Mouse (Mus musculus): ENCODE measurements at regions not wholly inside any gene's neighbourhood (a gene's known extent, or its start where the extent isn't known, plus 50 kb on each side); places are given as distances from the start of the nearest gene placed in this dataset.

DNA sequence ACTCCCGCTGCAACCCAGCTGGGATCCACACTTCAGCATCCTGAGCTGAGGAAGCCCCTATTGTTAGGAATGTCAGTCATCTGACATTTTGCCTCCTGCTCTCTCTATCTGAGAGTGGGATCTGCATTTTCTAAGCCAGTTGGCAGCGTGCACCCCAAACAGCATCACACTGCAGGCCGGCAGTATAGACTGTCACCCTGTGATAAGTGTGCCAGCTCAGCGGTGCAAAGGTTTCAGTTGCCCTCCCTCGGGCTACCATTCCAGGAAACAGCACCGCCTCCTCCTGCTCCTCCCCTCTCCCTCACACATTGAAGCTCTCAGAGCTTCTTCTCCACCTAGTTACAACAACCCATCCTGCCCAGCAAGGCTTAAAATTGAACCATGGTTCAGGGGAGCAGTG lies 194.5 kb downstream of the Lmo4 start:
- DNase-seq = no peak

GRCm38 (mm10) chr3:144007111-144007619 lies 197.9 kb downstream of the Lmo4 start:
- no peak for DNase-seq

DNA sequence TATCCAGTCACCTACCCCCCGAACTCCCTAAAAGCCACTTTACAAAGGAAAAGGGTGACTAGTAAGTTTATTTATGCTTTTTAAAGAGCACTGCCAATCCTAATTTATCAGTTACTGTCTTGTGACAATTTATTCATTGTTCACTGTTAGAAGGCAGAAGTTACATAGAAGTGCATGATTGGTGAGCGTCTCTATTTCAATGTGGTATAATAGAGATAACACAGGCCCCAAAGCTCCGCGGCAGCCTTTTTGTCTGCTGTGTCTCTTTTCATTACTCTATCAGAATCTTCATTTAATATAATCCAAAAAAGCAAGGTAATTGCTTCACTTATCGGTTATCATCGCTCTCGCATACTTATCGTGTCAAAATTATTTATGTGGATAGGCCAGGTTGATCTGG lies 207.1 kb downstream of the Lmo4 start:
- DNase-seq = no peak

DNA sequence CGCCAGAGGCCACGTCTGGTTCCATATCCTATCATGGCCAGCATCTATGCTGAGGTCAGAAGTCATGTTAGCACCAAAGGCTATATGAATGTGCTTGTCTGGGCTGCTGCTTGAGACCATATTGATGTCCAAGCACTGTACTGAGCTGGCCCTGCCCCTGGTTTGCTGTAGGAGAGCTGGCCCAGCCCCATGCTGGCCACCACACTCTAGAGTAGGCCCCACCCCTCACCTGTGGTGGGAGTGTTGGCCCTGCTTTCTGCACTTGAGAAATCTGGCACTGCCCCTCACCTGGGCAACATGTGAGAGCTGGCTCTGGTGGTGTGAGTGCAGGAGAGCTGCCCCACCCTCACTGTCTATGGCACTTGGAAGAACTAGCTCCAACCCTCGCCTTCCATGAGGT lies 210.0 kb downstream of the Lmo4 start:
- no peak for DNase-seq

GRCm38 (mm10) chr3:143988991-143989390 lies 216.0 kb downstream of the Lmo4 start:
- no peak for DNase-seq

- DNase-seq = no peak
These were observed 217.0 kb downstream of the Lmo4 start for GRCm38 (mm10) chr3:143988037-143988436.

DNA sequence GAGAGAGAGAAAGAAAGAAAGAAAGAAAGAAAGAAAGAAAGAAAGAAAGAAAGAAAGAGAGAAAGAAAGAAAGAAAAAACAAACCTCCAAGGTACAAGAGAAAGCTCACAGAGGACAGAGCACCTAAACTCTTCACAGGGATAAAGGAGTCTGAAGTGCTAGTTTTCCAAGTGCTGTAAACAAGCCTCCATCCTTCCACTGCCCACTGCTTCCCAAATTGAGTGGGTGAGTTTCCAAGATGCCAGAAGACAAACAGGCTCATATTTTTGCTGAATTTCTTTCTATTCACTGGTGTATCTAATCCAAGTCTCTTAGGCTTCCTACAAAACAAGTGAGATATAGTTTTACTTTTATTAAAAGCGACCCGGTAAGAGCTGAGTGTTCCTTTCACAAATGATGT lies 218.2 kb downstream of the Lmo4 start:
- DNase-seq = no peak

- no peak for DNase-seq
These were observed 218.9 kb downstream of the Lmo4 start for GRCm38 (mm10) chr3:143986200-143986506.

- no peak for DNase-seq
These were observed 219.4 kb downstream of the Lmo4 start for GRCm38 (mm10) chr3:143985349-143986199.

DNA sequence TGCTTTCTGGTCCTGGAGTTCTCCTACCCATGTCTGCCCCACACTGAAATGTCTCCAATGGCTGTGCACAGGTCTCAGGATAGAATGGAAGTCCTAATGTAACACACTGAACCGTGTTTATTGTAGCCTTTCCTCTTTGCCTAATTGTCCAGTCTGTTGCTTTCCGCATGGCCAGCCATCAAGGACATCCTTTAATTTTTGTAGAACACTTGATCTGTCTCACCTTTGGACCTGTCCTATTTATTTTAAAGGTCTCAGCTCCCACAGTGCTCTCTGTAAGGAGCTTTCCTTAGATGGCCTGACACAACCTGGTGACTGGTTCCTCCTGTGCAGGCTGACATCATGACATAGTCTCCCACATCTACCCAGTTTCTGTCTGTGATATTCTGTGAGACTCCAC lies 226.3 kb downstream of the Lmo4 start:
- no peak for DNase-seq

GRCm38 (mm10) chr3:143977886-143978447 lies 227.1 kb downstream of the Lmo4 start:
- no peak for DNase-seq

- no peak for DNase-seq
These were observed 231.4 kb downstream of the Lmo4 start for GRCm38 (mm10) chr3:143973582-143973981.

- no peak for DNase-seq
These were observed 232.7 kb downstream of the Lmo4 start for GRCm38 (mm10) chr3:143972351-143972750.

DNA sequence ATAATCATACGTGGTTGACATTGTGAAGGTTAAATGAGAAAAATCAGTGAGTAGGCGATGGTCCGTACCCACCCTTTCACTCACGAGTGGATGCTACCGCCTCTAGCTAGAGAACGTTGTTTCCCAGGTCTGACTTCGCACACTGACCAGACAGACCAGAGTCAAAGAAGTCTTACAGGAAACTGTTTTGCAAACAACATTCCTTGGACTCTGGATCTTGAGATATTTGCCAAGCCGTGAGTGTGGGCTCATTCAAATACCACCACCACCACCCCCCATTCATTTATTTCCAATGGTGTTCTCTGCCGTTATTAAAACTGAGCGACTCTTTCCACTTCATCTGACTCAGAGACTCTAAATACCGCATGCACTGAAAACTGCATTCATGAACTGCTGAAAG lies 234.2 kb downstream of the Lmo4 start:
- DNase-seq = no peak

DNA sequence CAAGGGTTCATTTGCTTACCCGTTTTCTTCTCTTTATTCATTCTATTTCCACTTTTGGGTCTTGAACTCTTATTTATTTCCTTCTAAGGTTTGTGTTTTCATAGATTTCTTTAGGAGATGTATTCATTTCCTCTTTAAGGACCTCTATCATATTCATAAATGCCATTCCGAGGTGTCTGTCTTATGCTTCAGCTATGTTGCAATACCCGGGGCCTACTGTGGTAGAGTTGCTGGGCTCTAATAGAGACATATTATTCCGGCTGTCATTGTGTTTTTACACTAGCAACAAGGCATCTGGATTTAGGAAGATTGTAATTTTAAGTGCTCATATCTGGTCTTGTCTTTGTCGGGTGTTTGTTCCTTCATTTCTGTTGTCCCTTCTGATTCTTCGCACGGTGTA lies 249.5 kb downstream of the Lmo4 start:
- no peak for DNase-seq

DNA sequence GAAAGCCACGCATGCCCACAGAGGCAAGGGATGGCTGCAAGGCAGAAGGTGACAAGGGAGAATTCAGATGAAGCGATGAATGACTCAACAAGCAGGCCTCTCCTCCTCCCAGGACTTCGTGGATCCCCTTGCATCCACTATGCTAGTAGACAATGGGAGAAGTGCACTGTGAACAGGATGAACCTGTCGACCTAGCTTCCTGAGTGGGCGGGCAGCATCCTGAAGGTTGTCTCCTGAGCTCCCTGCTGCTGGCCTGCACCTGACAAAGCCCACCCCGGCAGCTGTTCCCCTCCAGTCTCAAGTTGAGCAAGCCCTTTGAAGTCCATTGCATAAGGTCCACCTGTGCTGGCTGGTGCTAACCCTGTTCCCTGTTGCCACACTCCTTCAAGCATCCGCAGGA lies 250.2 kb downstream of the Lmo4 start:
- DNase-seq = no peak

DNA sequence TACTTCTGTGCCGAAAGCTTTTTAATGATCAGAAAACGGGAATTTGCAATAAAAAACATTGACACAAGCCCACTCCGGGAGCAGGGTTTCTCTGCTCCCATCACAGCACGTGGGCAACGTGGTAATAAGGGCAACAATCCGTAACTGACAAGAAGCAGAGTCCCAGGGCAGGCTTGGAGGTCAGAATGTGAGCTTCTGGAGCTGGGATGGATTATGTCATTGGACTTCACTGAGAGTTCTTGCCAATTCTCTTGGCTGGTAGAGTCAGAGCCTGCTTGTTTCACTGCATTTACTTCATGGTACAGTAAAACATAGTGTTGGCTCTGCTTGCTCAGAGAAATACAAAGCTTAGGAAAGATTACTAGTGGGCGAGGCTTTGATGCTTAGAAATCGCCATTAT lies 252.7 kb downstream of the Lmo4 start:
- no peak for DNase-seq

DNA sequence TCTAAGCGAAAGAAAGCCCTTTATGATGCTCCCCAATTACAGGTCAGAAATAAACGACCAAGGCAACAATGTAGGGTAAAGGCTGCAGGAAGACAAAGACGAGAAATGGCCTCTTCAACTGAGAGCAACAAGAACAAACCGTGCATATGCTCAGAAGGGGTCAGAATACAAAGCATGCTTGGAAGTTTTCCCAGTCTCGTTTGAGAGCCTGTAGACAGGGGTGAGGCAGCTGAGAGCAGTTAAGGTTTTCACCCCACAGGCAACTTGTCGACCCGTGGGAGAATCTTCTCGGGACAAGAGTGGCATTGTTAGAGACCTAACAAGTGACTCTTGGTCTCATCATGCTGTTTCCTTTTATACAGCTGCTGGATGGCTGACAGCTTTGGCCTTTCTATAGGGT lies 255.4 kb downstream of the Lmo4 start:
- DNase-seq = no peak

DNA sequence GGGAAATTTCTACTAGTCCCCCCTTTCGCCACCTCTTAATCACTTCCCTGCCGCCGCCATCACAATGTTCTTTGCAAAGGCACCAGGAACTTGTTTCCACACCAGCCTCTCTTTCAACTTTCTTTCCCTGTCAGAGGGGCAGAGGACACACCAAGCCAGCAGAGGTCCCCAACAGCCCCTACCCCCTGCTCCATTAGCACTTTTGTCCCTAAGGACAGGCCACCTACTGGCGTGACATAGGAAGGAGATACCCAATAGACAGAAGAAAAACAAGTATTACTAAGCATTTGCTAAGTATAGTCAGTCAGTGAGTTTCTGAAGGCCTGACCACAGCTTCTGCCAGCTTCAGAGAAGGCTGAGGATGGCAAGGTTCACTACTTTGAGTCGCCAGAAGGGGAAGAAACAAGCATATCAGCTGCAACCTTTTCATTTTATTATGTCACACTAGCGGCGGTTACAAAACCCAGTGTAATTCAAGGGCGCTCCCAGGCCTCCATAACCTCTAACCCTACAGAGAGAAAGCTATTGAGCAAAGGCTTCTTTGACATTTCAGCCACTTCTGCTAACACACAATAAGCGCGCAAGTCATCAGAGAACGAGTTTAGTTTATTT lies 255.9 kb downstream of the Lmo4 start:
- no peak for DNase-seq

- no peak for DNase-seq
These were observed 257.1 kb downstream of the Lmo4 start for GRCm38 (mm10) chr3:143947938-143948267.

- no peak for DNase-seq
These were observed 257.7 kb downstream of the Lmo4 start for GRCm38 (mm10) chr3:143947079-143947937.

DNA sequence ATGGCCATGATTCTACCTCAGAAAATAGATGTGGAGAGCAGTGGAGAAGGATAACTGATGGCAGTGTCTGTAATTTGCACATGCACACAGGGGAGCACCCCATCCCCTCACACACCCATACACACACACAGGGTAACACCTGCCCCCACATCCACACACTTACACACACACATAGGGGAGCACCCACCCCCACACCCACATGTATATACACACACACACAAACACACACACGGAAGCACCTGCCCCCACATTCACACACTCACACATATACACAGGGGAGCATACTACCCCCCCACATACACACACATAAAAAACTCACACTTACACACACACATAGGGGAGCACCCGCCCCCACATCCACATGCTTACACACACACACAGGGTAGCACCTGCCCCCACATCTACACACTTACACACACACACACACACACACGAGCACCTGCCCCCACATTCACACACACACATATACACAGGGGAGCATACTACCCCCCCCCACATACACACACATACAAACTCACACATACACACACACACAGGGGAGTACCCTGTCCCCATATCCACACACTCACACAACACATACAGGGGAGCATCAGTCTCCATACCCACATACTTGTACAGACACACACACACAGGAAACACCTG lies 265.8 kb downstream of the Lmo4 start:
- no peak for DNase-seq

DNA sequence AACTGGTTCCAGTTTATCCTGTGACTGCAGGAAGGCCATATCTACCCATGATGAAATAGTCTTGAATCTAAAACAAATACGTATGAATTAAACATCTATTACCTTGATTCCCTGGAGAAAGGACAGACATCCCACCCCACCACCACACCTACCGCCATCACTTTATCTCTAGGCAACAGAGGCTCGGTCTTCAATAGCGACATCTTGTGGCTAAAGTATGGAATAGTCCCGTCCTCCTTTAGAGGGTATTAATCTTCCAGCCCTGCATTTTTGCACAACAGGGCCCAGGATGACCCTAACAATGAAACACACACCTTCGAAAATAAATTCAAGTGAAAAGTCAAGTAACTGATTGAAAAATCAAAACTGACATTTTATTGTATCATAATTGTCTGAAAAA lies 279.7 kb downstream of the Lmo4 start:
- no peak for DNase-seq

Data from cerebellum, adult 9-11 months (tissue).